Mouse (Mus musculus): ENCODE results near the gene Olfr1042. TPM values are rescaled to one million over a fixed set of nuclear protein-coding genes. Genes with fewer than 3 reads are reported as not detected.
"Not testable (repeated sequence)": the region's sequence is repeated elsewhere in the genome, so short reads cannot be mapped to it uniquely, and the experiment has no call there.

Olfr1042 gene
- not detected for polyA plus RNA-seq (2021)

GRCm38 (mm10) chr2:86161738-86162137 is at the start of gene Olfr1042:
TSS of gene Olfr1042 (minus strand) at chr2:86161838.
- ATAC-seq (no peak), DNase-seq (ENCODE audit: low read depth, low spot score) (no peak)
- TF ChIP-seq CTCF (IDR thresholded peaks at IDR 0.05) = no peak
- CTCF ChIA-PET = no interaction called here
- no peaks in the 10 kb centered on the region for H3K27me3 ChIP-seq
- POLR2A ChIA-PET = no interaction called here
- in situ Hi-C loops (cut with MboI; ENCODE audit: low pct_unique_long_range_greater_than_20kb) = no loop called here

- ATAC-seq = no peak
- CTCF ChIA-PET = no interaction called here
Measured at GRCm38 (mm10) chr2:86202909-86203308, 41.3 kb upstream of the Olfr1042 start, which contains the start of gene Olfr1045. TSS of gene Olfr1045 (minus strand) at chr2:86203009.

GRCm38 (mm10) chr2:86195863-86196262 is 34.2 kb upstream of the Olfr1042 start:
- no peaks in the 10 kb centered on the region for H3K27me3 ChIP-seq
- ChIA-PET CTCF (no interaction called here), POLR2A (no interaction called here)
- DNase-seq (ENCODE audit: low read depth, low spot score) (no peak), ATAC-seq (no peak)
- no peak for TF ChIP-seq CTCF (IDR thresholded peaks at IDR 0.05)
- in situ Hi-C loops (cut with MboI; ENCODE audit: low pct_unique_long_range_greater_than_20kb) = no loop called here

More at GRCm38 (mm10) chr2:86202909-86203308, 41.3 kb upstream of the Olfr1042 start, which contains the start of gene Olfr1045:
- POLR2A ChIA-PET = no interaction called here
- DNase-seq (ENCODE audit: low read depth, low spot score) = no peak
- no peak for TF ChIP-seq CTCF (IDR thresholded peaks at IDR 0.05)
- in situ Hi-C loops (cut with MboI; ENCODE audit: low pct_unique_long_range_greater_than_20kb) = no loop called here
- no peaks in the 10 kb centered on the region for H3K27me3 ChIP-seq

- H3K27me3 ChIP-seq = no peaks in the 10 kb centered on the region
- TF ChIP-seq CTCF (IDR thresholded peaks at IDR 0.05) = no peak
- in situ Hi-C loops (cut with MboI; ENCODE audit: low pct_unique_long_range_greater_than_20kb) = no loop called here
- ATAC-seq = no peak
- no peak for DNase-seq (ENCODE audit: low read depth, low spot score)
- ChIA-PET POLR2A (no interaction called here), CTCF (no interaction called here)
Measured at GRCm38 (mm10) chr2:86185583-86185982, 23.9 kb upstream of the Olfr1042 start, which contains the start of gene Olfr52. TSS of gene Olfr52 (minus strand) at chr2:86185683.

GRCm38 (mm10) chr2:86179950-86180349 is 18.3 kb upstream of the Olfr1042 start:
- POLR2A ChIA-PET = no interaction called here
- TF ChIP-seq CTCF (IDR thresholded peaks at IDR 0.05) = no peak
- CTCF ChIA-PET = no interaction called here
- in situ Hi-C loops (cut with MboI; ENCODE audit: low pct_unique_long_range_greater_than_20kb) = no loop called here
- no peak for DNase-seq (ENCODE audit: low read depth, low spot score)
- no peaks in the 10 kb centered on the region for H3K27me3 ChIP-seq
- no peak for ATAC-seq

GRCm38 (mm10) chr2:86177720-86178119 is 16.1 kb upstream of the Olfr1042 start, which contains the start of gene Olfr1044:
TSS of gene Olfr1044 (minus strand) at chr2:86177820.
- ATAC-seq (no peak), DNase-seq (ENCODE audit: low read depth, low spot score) (no peak)
- H3K27me3 ChIP-seq = no peaks in the 10 kb centered on the region
- CTCF ChIA-PET = no interaction called here
- POLR2A ChIA-PET = no interaction called here
- no peak for TF ChIP-seq CTCF (IDR thresholded peaks at IDR 0.05)
- in situ Hi-C loops (cut with MboI; ENCODE audit: low pct_unique_long_range_greater_than_20kb) = no loop called here

GRCm38 (mm10) chr2:86175422-86175821 is 13.8 kb upstream of the Olfr1042 start:
- DNase-seq (ENCODE audit: low read depth, low spot score); CTCF ChIA-PET; ATAC-seq; in situ Hi-C loops (cut with MboI; ENCODE audit: low pct_unique_long_range_greater_than_20kb); H3K27me3 ChIP-seq; POLR2A ChIA-PET: not testable (repeated sequence)

GRCm38 (mm10) chr2:86167422-86167821 is 5.8 kb upstream of the Olfr1042 start, which contains the start of gene Olfr1043:
TSS of gene Olfr1043 (minus strand) at chr2:86167522.
- TF ChIP-seq CTCF (IDR thresholded peaks at IDR 0.05) = no peak
- POLR2A ChIA-PET = no interaction called here
- in situ Hi-C loops (cut with MboI; ENCODE audit: low pct_unique_long_range_greater_than_20kb) = no loop called here
- DNase-seq (ENCODE audit: low read depth, low spot score) (no peak), ATAC-seq (no peak)
- CTCF ChIA-PET = no interaction called here
- no peaks in the 10 kb centered on the region for H3K27me3 ChIP-seq

- POLR2A ChIA-PET = no interaction called here
Measured at GRCm38 (mm10) chr2:86146632-86147031, 15.0 kb downstream of the Olfr1042 start, which contains the start of gene Olfr1040. TSS of gene Olfr1040 (minus strand) at chr2:86146732.

GRCm38 (mm10) chr2:86135828-86136227 is 25.8 kb downstream of the Olfr1042 start, which contains the start of gene Olfr1039:
TSS of gene Olfr1039 (minus strand) at chr2:86135928.
- no peak for ATAC-seq
- POLR2A ChIA-PET = no interaction called here
- CTCF ChIA-PET = no interaction called here
- in situ Hi-C loops (cut with MboI; ENCODE audit: low pct_unique_long_range_greater_than_20kb) = no loop called here
- no peak for TF ChIP-seq CTCF (IDR thresholded peaks at IDR 0.05)
- no peaks in the 10 kb centered on the region for H3K27me3 ChIP-seq
- DNase-seq (ENCODE audit: low read depth, low spot score) = no peak

More at GRCm38 (mm10) chr2:86146632-86147031, 15.0 kb downstream of the Olfr1042 start, which contains the start of gene Olfr1040:
- in situ Hi-C loops (cut with MboI; ENCODE audit: low pct_unique_long_range_greater_than_20kb) = no loop called here
- no peak for ATAC-seq
- CTCF ChIA-PET = no interaction called here
- no peak for DNase-seq (ENCODE audit: low read depth, low spot score)
- no peaks in the 10 kb centered on the region for H3K27me3 ChIP-seq
- no peak for TF ChIP-seq CTCF (IDR thresholded peaks at IDR 0.05)

Other genes with a start within 250 kb of the Olfr1042 start
- not detected for gene Olfr1025-ps1, start 246.6 kb downstream of the Olfr1042 start, polyA plus RNA-seq (2021)
- gene Olfr1026, start 240.3 kb downstream of the Olfr1042 start, polyA plus RNA-seq (2021) = not detected
- not detected for gene Olfr1028, start 211.4 kb downstream of the Olfr1042 start, polyA plus RNA-seq (2021)
- not detected for gene Olfr1029, start 187.9 kb downstream of the Olfr1042 start, polyA plus RNA-seq (2021)
- not detected for gene Olfr1030, start 182.6 kb downstream of the Olfr1042 start, polyA plus RNA-seq (2021)
- not detected for gene Olfr1031, start 171.5 kb downstream of the Olfr1042 start, polyA plus RNA-seq (2021)
- gene Olfr1032, start 156.3 kb downstream of the Olfr1042 start, polyA plus RNA-seq (2021) = not detected
- not detected for gene Olfr1033, start 141.2 kb downstream of the Olfr1042 start, polyA plus RNA-seq (2021)
- gene Olfr1034, start 116.0 kb downstream of the Olfr1042 start, polyA plus RNA-seq (2021) = not detected
- not detected for gene Olfr1036, start 87.8 kb downstream of the Olfr1042 start, polyA plus RNA-seq (2021)
- not detected for gene Olfr1037, start 74.5 kb downstream of the Olfr1042 start, polyA plus RNA-seq (2021)
- not detected for gene Olfr1039, start 25.9 kb downstream of the Olfr1042 start, polyA plus RNA-seq (2021)
- not detected for gene Olfr1040, start 15.1 kb downstream of the Olfr1042 start, polyA plus RNA-seq (2021)
- gene Olfr1043, start 5.7 kb upstream of the Olfr1042 start, polyA plus RNA-seq (2021) = not detected
- gene Olfr1044, start 16.0 kb upstream of the Olfr1042 start, polyA plus RNA-seq (2021) = not detected
- gene Olfr52, start 23.8 kb upstream of the Olfr1042 start, polyA plus RNA-seq (2021) = not detected
- gene Olfr1045, start 41.2 kb upstream of the Olfr1042 start, polyA plus RNA-seq (2021) = not detected
- gene Olfr1046, start 57.5 kb upstream of the Olfr1042 start, polyA plus RNA-seq (2021) = not detected
- not detected for gene Olfr1047, start 69.6 kb upstream of the Olfr1042 start, polyA plus RNA-seq (2021)
- not detected for gene Olfr1048, start 78.5 kb upstream of the Olfr1042 start, polyA plus RNA-seq (2021)
- not detected for gene Olfr1049, start 96.5 kb upstream of the Olfr1042 start, polyA plus RNA-seq (2021)
- gene Olfr1051, start 117.2 kb upstream of the Olfr1042 start, polyA plus RNA-seq (2021) = not detected
- not detected for gene Olfr1052, start 130.6 kb upstream of the Olfr1042 start, polyA plus RNA-seq (2021)
- not detected for gene Olfr1053, start 153.4 kb upstream of the Olfr1042 start, polyA plus RNA-seq (2021)
- not detected for gene Olfr1054, start 173.6 kb upstream of the Olfr1042 start, polyA plus RNA-seq (2021)
- not detected for gene Olfr1055, start 188.4 kb upstream of the Olfr1042 start, polyA plus RNA-seq (2021)
- not detected for gene Olfr1056, start 200.6 kb upstream of the Olfr1042 start, polyA plus RNA-seq (2021)
- gene Olfr1057, start 216.6 kb upstream of the Olfr1042 start, polyA plus RNA-seq (2021) = not detected
- not detected for gene Olfr1058, start 226.7 kb upstream of the Olfr1042 start, polyA plus RNA-seq (2021)